Mouse (Mus musculus) lung, adult 2 months (tissue): ENCODE measurements at regions not wholly inside any gene's neighbourhood (a gene's known extent, or its start where the extent isn't known, plus 50 kb on each side); places are given as distances from the start of the nearest gene placed in this dataset.

Source experiments
- DNase-seq: peaks from one replicate; pipeline ENCODE4 v3.0.0; 2022
- H3K4me1 ChIP-seq: fragments of 200-500 bp; 2 replicates; pipeline ENCODE4 v1.6.1; 2011; ENCODE audit warnings: low read length; ENCODE audit not compliant: control insufficient read depth, insufficient read depth
- H3K4me3 ChIP-seq: fragments of 200-500 bp; replicated peaks from 2 replicates; pipeline ENCODE3; 2011; ENCODE audit warnings: low read depth, mild to moderate bottlenecking, control low read depth, low read length; ENCODE audit errors: extremely low read depth
- CTCF ChIP-seq: fragments of 200-500 bp; IDR thresholded peaks from 2 replicates; pipeline ENCODE4 v1.5.1; 2011; ENCODE audit warnings: mild to moderate bottlenecking, low read length, control low read depth; ENCODE audit not compliant: insufficient read depth
- POLR2A ChIP-seq: fragments of 200-500 bp; IDR thresholded peaks from 2 replicates; pipeline ENCODE4 v1.6.1; 2011; ENCODE audit warnings: low read depth, mild to moderate bottlenecking, control low read depth, low read length, borderline replicate concordance; ENCODE audit errors: extremely low read depth
- WGBS: fragments of 180-500 bp; shearing (Covaris S2); methylation state at CpG from one replicate; pipeline ENCODE4 v1.1.7; 2018; 5-methylcytosine and 5-hydroxymethylcytosine counted together

DNA sequence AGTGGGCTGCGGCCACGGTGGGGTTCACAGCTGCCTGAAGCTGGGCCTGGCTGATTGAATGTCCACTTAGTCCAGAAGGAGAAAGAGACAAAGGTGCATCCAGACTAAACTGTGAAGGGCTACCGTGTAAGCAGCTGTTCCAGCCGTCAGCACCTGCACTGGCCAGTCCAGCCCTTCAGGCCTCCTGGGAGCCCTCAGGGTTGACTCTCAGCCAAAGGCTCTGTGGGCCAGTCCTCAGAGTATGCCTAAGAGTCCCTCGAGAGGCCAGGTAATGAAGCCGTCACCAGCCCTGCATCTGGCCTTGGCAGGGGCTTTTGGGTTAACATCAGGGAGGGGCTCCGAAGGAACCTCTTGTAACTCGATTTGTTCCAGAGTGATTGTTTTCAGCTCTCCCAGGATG, 187.4 kb downstream of the Gpd2 start:
- no peak overlapping the region for H3K4me3 ChIP-seq
- 72% methylated on average over 8 of the region's 8 CpGs for WGBS
- no peaks in the 10 kb centered on the region for H3K4me1 ChIP-seq
- no peak for TF ChIP-seq CTCF
- no peak for TF ChIP-seq POLR2A
- DNase-seq, result no peak

DNA sequence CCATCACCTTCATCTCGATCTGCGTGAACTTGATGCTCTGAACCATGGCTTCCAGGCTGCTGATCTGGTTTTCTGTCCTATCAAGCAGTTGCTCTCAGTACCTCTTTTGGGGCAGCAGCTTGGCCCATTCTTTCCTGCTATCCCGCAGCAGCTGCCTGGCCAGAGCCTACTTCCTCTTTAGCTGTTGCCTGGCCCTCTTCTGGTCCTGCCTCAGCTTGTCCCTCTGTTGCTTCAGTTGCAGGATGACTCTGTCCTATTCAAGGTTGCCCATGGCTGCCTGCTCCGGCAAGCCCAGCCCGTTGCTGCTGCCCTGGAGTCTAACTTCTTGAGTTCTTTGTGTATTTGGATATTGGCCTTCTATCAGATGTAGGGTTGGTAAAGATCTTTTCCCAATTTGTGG, 188.0 kb downstream of the Gpd2 start:
- Histone ChIP-seq H3K4me1 (no peaks in the 10 kb centered on the region), H3K4me3 (no peak overlapping the region)
- no peak for TF ChIP-seq CTCF
- TF ChIP-seq POLR2A, result no peak
- 81% methylated on average over 5 of the region's 5 CpGs for WGBS
- no peak for DNase-seq

DNA sequence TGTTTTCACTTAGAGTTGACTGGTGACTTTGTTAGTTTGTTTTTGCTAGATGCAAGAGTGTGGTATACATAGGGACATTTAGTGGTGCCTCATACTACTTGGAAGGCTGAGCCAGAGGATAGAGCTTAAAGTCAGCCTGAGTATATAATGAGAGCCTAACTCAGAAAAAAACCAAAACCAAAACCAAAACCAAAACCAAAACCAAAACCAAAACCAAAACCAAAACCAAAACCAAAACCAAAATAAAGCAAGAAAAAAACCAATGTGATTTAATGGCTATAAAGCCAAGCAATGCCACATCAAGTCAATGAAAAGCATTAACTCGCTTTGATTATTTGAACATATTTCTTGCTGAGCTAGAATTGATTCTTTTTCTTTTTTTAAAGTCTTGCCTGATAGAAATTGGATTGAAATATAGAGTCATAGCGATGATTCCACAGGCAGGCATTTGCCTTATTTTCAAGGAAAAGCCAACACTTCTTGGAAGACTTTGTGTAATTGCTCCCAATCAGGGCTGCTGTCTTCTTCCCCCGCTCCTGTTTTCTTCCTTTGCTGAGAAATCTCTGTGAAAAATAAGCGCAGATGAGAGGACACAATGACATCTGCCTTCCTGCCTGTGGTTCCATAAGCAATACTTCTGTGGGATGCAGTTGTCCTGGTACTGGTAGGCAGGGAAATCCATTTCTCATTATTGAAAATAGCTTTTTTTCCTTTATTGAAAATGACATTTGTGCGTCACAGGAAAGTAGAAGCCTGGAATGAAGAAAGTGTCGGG, 213.7 kb downstream of the Gpd2 start:
- no peak for TF ChIP-seq POLR2A
- no peak for TF ChIP-seq CTCF
- DNase-seq, result no peak

DNA sequence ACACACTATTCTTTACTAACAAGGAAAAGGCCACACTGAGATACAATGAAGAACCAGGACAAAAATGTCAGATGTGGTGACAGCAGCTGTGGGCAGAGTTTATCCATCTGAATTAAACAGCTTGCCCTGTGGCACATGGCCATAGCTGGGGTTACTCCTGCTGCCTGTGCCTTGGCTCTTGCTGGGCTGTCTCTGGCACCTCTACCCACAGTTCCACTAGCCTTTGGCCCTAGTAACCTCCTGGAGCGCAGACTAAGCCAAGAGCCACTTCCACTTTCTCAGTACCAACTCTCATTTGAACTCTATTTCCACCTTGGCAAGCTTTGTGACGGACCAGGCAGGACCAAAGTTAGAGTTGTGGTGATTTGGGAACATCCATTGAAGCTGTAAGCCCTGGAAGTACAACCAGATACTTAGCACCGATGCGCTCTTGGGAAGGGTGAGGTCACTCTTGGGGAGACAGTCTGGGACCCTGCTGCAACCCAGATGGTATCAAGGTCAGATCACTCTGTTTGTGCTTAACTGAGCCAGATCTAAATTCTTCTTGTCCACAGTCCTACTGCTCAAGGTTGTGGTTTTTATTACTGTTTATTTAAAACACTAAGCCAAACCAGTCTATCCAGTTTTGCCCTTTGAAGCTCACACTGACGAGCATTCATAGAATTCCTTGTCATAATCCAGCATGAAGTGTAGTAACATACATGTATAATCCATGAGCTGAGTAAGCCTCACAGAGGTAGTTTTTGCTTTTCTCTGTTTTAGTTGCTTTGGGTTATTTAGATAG, 216.7 kb downstream of the Gpd2 start:
- H3K4me3 ChIP-seq, result no peak overlapping the region
- 64% methylated on average over 5 of the region's 5 CpGs for WGBS
- H3K4me1 ChIP-seq, result no peaks in the 10 kb centered on the region
- peak; percentile 10 for DNase-seq
- TF ChIP-seq POLR2A (no peak), CTCF (no peak)

More for the DNA sequence above, 213.7 kb downstream of the Gpd2 start:
- H3K4me1 ChIP-seq, result no peaks in the 10 kb centered on the region
- no peak overlapping the region for H3K4me3 ChIP-seq
- WGBS, result 90% methylated on average over 6 of the region's 6 CpGs

DNA sequence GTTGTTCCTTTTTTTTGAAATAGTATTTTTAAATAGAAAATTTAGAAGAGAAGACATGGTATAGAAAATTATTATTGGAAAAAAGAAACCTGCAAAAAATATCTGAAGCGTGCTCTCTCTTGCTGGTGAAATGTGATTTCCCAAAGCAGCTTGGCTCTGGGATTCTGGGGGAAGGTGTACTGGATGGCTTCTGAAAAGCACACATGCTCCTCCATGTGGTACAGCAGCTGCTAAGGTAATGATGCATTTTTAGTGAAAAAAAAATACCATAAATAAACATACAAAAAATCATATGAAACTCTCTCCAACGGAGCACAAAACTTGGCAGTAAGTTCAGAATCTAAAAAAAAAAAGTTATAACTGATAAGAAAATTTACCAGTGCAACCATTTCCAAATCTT, 222.5 kb downstream of the Gpd2 start:
- Histone ChIP-seq H3K4me1 (no peaks in the 10 kb centered on the region), H3K4me3 (no peak overlapping the region)
- TF ChIP-seq POLR2A, result no peak
- no peak for TF ChIP-seq CTCF
- whole genome bisulfite sequencing, result 71% methylated on average over 2 of the region's 2 CpGs
- DNase-seq, result no peak

DNA sequence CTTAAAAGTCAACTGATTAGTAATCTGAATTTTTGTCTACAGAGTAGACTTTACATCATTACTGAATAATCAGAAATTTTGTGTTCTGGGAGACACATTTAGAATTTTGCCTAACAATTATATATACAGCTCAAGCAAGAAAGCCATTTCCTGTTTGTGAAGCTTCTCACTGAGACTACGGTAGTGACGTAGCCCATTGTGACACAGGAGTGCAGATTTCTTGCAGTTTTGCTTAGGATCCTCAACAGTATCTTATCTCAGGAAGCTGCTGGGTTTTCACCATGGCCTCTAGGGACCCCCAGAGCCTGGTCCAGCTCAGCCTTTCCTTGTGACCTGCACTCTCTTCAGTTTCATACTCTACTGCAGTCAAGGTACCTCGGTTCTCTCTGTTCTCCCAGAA, 236.4 kb downstream of the Gpd2 start:
- no peaks in the 10 kb centered on the region for H3K4me1 ChIP-seq
- 58% methylated on average over 3 of the region's 3 CpGs for WGBS
- no peak for TF ChIP-seq CTCF
- no peak for TF ChIP-seq POLR2A
- no peak overlapping the region for H3K4me3 ChIP-seq
- no peak for DNase-seq

DNA sequence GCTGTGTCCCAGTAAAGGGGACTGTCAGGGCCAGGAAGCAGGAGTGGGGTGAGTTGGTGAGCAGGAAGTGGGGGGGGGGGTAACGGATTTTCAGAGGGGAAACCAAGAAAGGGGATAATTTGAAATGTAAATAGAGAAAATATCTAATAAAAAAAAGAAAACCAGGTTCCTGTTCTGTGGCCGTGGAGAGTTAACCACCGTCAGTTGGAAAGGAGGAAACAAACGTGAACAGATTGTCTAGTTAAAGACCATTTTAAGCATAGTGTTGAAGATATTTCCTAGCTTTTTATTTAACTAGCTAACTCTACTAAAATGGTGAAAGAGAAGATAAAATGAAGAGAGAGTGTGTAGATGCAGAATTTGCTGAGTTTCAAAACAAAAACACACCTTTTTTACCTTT, 254.7 kb downstream of the Gpd2 start:
- H3K4me3 ChIP-seq, result no peak overlapping the region
- DNase-seq, result no peak
- 51% methylated on average over 4 of the region's 4 CpGs for WGBS

DNA sequence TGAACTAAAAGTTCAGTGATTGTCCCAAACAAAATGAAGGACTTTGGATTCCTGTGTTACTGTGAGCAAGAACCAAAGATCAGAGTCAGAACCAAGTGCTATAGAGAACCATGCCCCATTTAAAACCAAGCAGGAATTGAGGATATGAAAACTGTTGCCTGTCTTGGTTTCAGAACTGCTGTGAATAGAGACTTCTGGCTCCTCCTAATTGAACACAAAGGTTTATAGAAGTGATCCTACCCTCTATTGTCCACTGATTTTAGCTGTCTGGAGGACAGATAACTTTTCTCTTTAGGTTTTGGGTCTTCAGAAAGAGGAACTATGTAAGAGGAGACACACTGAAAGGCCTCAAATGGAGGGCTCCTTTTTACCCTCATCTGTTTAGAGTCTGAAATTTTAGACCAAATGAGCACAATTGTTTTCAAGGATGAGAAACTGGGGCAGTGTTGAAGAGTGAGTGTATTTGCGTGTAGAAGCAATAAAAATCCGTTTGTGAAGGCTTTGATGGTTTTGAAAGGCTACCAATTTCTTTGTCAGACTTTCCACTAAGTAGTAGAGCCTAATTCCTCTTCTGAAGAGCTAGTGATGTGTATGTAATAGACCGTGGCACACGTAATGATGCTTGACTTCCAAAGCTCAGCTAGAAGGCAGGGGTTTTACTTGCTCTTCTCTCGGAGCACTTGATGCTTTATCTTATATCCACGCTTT, 255.6 kb downstream of the Gpd2 start:
- TF ChIP-seq POLR2A (no peak), CTCF (no peak)
- WGBS, result 68% methylated on average over 6 of the region's 6 CpGs
- H3K4me3 ChIP-seq, result no peak overlapping the region
- DNase-seq, result no peak
- H3K4me1 ChIP-seq, result no peaks in the 10 kb centered on the region

More for the DNA sequence above, 254.7 kb downstream of the Gpd2 start:
- no peaks in the 10 kb centered on the region for H3K4me1 ChIP-seq
- TF ChIP-seq POLR2A, result no peak
- TF ChIP-seq CTCF, result no peak

DNA sequence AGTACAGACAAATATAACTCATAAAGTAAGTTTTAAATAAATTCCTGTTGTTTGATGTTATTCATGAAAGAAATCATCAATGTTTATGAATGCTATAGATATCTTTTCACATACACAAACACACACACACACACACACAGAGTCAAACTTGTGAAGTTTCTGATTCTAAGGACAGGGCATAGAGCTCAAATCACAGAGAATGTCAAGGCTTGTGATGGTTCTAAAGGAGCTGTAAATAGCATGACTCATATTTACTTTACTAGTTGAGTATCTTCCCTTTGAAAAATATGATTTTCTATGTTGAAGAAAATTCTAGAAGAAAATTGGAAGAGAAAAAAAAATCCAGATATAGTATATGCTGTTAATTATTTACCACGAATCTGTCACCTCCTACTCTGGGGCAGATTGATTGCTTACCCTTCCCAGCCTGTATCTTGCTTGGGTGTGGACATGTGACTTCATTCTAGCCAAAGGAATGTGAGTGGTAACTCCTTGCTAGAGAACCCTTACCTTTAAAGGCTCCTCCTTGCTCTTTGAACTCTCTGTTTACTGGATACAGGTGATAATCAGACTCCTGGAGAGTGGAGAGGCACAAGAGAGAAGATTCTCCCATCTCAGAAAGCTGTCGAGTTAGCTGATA, 259.0 kb downstream of the Gpd2 start:
- Histone ChIP-seq H3K4me1 (no peaks in the 10 kb centered on the region), H3K4me3 (no peak overlapping the region)
- DNase-seq, result no peak
- 50% methylated on average over 2 of the region's 2 CpGs for WGBS
- TF ChIP-seq POLR2A (no peak), CTCF (no peak)
